Mouse (Mus musculus): ENCODE measurements around the gene Lasp1.

GRCm38 (mm10) chr11:97829365-97829764 is 30.6 kb downstream of the Lasp1 start:
- TF ChIP-seq CTCF (IDR thresholded peaks at IDR 0.05; ENCODE audit: low read depth, low read length) (no peak), POLR2AphosphoS5 (IDR thresholded peaks at IDR 0.05; ENCODE audit: insufficient replicate concordance, low read depth, low read length) (no peak)

Data from G1E (cell line).